Mouse (Mus musculus) heart, postnatal 4 days (tissue): ENCODE measurements at regions not wholly inside any gene's neighbourhood (a gene's known extent, or its start where the extent isn't known, plus 50 kb on each side); places are given as distances from the start of the nearest gene placed in this dataset.

ENCODE experiments used
- DNase-seq: peaks from one replicate; pipeline ENCODE4 v3.0.0; 2021

- no peak for DNase-seq
Observed at GRCm38 (mm10) chr9:115686605-115687004, 222.7 kb upstream of the Gadl1 start.

GRCm38 (mm10) chr9:115692837-115693236 lies 216.4 kb upstream of the Gadl1 start:
- no peak for DNase-seq

- DNase-seq: no peak
Observed at GRCm38 (mm10) chr9:115703791-115704190, 205.5 kb upstream of the Gadl1 start.

GRCm38 (mm10) chr9:115704249-115704648 lies 205.0 kb upstream of the Gadl1 start:
- DNase-seq: peak; percentile 76

- DNase-seq: no peak
Observed at GRCm38 (mm10) chr9:115705761-115706160, 203.5 kb upstream of the Gadl1 start.

- peak; percentile 57 for DNase-seq
Observed at GRCm38 (mm10) chr9:115708199-115708934, 200.9 kb upstream of the Gadl1 start.

- DNase-seq: peak; percentile 67
Observed at GRCm38 (mm10) chr9:115710039-115710739, 199.1 kb upstream of the Gadl1 start.

GRCm38 (mm10) chr9:115720306-115720705 lies 188.9 kb upstream of the Gadl1 start:
- no peak for DNase-seq

GRCm38 (mm10) chr9:115720841-115721240 lies 188.4 kb upstream of the Gadl1 start:
- DNase-seq: no peak

GRCm38 (mm10) chr9:115724063-115724462 lies 185.2 kb upstream of the Gadl1 start:
- DNase-seq: no peak

- DNase-seq: peak; percentile 78
Observed at GRCm38 (mm10) chr9:115727361-115727760, 181.9 kb upstream of the Gadl1 start.

GRCm38 (mm10) chr9:115731557-115731956 lies 177.7 kb upstream of the Gadl1 start:
- peak; percentile 30 for DNase-seq

- DNase-seq: no peak
Observed at GRCm38 (mm10) chr9:115733104-115733503, 176.2 kb upstream of the Gadl1 start.

GRCm38 (mm10) chr9:115739984-115740383 lies 169.3 kb upstream of the Gadl1 start:
- no peak for DNase-seq

GRCm38 (mm10) chr9:115746436-115746835 lies 162.8 kb upstream of the Gadl1 start:
- no peak for DNase-seq

- peak; percentile 34 for DNase-seq
Observed at GRCm38 (mm10) chr9:115760496-115760895, 148.8 kb upstream of the Gadl1 start.

- DNase-seq: no peak
Observed at GRCm38 (mm10) chr9:115764136-115764535, 145.1 kb upstream of the Gadl1 start.

- no peak for DNase-seq
Observed at GRCm38 (mm10) chr9:115766471-115766870, 142.8 kb upstream of the Gadl1 start.

- DNase-seq: no peak
Observed at GRCm38 (mm10) chr9:115775112-115775511, 134.1 kb upstream of the Gadl1 start.

- no peak for DNase-seq
Observed at GRCm38 (mm10) chr9:115775858-115776257, 133.4 kb upstream of the Gadl1 start.

GRCm38 (mm10) chr9:115777097-115777864 lies 132.0 kb upstream of the Gadl1 start:
- DNase-seq: no peak

- peak; percentile 11 for DNase-seq
Observed at GRCm38 (mm10) chr9:115778862-115779261, 130.4 kb upstream of the Gadl1 start.

GRCm38 (mm10) chr9:115799330-115799729 lies 109.9 kb upstream of the Gadl1 start:
- DNase-seq: no peak
